Mouse (Mus musculus): Measurements from ENCODE around the gene Reg4.

The Reg4 gene

GRCm38 (mm10) chr3:98238150-98238549, 16.2 kb downstream of the Reg4 start:
- no peak for DNase-seq

GRCm38 (mm10) chr3:98242051-98242450, 20.1 kb downstream of the Reg4 start:
- no peak for DNase-seq

GRCm38 (mm10) chr3:98242458-98243037, 20.6 kb downstream of the Reg4 start:
- no peak for DNase-seq

GRCm38 (mm10) chr3:98245892-98246291, 23.9 kb downstream of the Reg4 start:
- DNase-seq, result no peak

- DNase-seq, result peak; percentile 17
Observed at GRCm38 (mm10) chr3:98246985-98247751, 25.2 kb downstream of the Reg4 start.

- DNase-seq, result no peak
Observed at GRCm38 (mm10) chr3:98249378-98249777, 27.4 kb downstream of the Reg4 start.

- no peak for DNase-seq
Observed at GRCm38 (mm10) chr3:98249833-98250448, 28.0 kb downstream of the Reg4 start.

- no peak for DNase-seq
Observed at GRCm38 (mm10) chr3:98254059-98254458, 32.1 kb downstream of the Reg4 start.

GRCm38 (mm10) chr3:98254656-98255583, 33.0 kb downstream of the Reg4 start:
- DNase-seq, result no peak

DNA sequence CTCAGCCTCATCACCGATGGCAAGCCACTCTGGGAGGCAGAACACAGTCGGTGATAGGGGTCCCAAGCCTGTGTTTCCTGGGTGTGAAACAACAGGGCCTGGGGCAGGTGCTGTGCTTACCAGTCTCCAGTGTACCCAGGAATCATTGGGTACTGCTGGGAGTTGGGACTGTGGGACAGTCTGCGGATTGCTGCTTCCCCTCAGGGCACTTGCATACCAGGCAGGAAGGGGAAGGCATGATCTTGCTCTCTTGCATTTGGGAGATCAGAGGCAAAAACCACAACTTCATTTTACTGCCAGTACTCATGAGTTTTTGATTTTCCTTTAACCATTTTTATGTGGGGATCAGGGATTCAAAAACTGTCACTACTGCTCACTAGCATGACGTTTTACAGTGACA, 36.8 kb downstream of the Reg4 start:
- DNase-seq, result no peak

- DNase-seq, result peak; percentile 51
Observed at GRCm38 (mm10) chr3:98259271-98259751, 37.4 kb downstream of the Reg4 start.

DNA sequence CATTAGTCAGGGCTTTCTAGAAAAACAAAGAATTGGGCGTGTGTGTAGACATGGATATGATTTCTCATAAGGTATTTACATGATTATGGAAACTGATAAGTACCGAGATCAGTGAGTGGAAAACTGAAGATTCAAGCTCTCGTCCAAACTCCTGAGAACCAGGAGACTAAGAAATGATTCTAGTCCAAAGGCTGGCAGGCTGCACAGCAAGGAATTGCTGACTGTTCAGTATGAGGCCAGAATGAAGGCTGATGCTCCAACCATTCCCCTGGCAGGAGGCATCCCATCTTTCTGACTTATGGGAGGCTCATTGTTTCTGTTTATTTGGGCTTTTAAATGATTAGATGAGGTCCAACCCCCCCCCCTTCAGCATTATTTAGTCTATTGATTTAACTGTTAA, 38.6 kb downstream of the Reg4 start:
- DNase-seq, result no peak

DNA sequence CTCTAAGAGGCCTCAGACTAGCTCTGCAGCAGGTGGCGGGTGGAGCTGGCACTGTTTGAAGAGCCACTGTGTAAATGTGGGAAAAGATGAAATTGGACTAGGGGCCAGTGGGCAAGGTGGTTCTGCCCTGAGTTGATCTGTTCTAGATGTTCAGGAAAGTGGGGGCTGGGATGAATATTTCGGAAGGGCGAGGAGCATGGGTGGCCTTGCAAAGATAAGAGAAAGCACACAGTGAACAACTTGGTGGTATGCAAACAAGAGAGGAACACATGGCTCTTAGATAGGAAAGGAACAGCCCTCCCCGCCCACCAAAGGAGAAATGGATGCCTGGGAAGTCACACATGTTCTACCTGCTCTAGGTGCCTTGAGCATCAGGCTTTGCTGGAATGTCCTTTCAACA, 39.5 kb downstream of the Reg4 start:
- no peak for DNase-seq

GRCm38 (mm10) chr3:98262133-98262532, 40.2 kb downstream of the Reg4 start:
- DNase-seq, result no peak

DNA sequence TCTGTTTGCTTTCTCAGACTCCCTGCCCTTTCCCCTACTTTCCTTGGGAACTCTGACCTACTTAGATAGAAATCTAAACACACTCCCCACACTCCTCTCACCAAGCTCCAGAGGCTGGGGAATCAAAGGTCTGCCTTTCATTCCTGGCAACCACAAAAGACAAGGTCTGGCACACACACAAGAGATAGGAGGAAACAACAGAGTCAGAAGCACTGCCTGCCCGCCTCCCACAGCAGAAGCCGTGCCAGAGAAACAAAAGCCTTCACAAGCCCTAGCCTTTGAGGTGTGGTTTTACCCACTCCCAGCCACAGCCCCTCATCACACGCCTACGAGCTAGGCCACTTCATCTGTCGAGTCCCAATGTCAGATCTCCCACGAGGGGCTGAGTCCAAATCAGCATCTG, 45.3 kb downstream of the Reg4 start:
- DNase-seq, result peak; percentile 71

- DNase-seq, result peak; percentile 20
Observed at GRCm38 (mm10) chr3:98273623-98274398, 51.9 kb downstream of the Reg4 start.

- DNase-seq, result no peak
Observed at GRCm38 (mm10) chr3:98279682-98280081, 57.7 kb downstream of the Reg4 start.

GRCm38 (mm10) chr3:98280204-98280932, 58.4 kb downstream of the Reg4 start, which contains the start of gene Hmgcs2:
Gene Hmgcs2 (plus strand): TSS chr3:98280435.
- peak; percentile 67 for DNase-seq

DNA sequence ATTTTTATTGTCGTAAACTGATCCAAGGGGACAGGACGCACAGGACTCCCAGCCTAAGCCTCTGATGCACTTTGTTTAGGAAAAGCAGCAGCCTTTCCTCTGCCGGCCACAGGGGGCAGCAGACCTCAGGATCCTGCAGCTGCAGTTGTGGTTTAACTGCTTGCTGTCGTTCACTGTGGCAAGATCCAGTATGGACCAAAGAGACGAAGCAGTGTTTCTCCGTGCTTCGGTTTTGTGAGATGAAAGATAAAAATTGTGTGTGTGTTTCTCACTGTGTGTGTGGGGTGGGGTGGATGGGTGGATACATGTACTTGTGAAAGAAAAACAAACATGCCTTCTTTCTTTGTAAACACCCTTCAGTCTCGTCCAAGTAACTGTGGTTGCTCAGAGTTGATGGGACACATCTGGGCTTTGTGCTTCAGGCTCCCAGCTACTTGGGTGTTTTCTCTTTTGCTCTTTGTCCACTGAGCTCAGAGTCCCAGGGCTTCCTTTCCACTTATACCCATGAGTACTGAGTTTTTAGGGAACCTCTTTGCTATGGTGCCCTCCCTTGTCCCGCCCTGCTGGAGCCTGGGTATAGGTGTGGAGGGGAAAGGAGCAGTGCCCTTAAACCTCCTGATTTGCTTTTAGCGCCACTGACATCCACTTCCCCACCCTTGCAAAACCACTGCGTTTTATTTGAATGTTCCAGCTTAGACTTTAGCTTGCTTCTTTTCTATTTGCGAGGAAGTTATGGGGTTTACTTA, 59.1 kb downstream of the Reg4 start:
- DNase-seq, result peak; percentile 70

DNA sequence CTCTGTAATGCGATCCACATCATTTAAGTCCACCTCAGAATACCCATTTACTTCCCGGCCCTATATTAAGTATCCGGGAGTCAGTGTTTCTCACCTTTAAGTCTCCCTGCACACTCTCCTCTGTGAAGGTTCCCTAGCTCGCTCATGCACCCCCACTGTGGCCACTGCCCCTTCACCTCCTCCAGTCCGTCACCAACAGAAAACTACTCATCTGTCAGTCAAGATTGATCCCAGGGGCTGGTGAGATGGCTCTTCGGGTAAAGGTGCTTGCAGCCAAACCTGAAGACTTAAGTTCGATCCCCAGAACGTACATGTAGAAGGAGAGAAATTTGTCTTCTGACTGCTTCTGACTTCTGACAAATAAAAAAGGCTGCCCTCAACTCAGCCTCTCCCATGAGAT, 60.5 kb downstream of the Reg4 start:
- no peak for DNase-seq

DNA sequence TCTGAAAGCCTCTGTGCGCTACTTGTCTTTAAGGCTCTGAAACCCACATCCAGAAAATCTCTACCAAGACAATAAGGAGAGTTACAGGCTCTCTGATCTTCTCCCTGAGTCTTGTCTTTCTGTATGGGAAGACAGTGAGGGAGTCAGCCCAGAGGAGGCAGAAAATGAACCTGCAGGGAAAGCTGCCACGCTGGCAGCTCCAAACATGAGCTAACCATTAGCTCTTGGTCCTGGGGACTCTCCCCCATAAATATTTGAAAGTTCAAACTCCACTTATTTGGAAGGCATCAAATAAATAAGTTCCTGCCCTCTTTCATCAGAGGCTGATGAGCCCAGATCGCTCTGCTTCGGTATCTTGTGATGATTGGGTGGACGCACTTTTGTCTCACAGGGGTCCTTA, 61.2 kb downstream of the Reg4 start:
- no peak for DNase-seq

Measured in lung, postnatal 36 days (tissue).